Mouse (Mus musculus) spleen, adult 2 months (tissue): ENCODE results near the gene Lbp. TPM values are rescaled to one million over a fixed set of nuclear protein-coding genes. Genes with fewer than 3 reads are reported as not detected.

Source experiments
- DNase-seq, 2 experiments: peaks; one replicate each; pipeline versions ENCODE4 v3.0.0 to v3.0.0-alpha.2; 2012 to 2021; ENCODE audit warnings: low spot score in 2 of 2, low read depth in 1 of 2
- H3K27ac ChIP-seq: fragments of 200-500 bp; 2 replicates; pipeline ENCODE4 v1.5.1; 2012; ENCODE audit warnings: low read length, inconsistent platforms; ENCODE audit not compliant: insufficient read depth
- H3K27me3 ChIP-seq: fragments of 200-500 bp; 2 replicates; pipeline ENCODE4 v1.6.1; 2012; ENCODE audit warnings: mild to moderate bottlenecking, moderate library complexity, low read length, inconsistent platforms; ENCODE audit not compliant: control insufficient read depth, insufficient read depth
- H3K36me3 ChIP-seq: fragments of 200-500 bp; 2 replicates; pipeline ENCODE4 v1.6.1; 2012; ENCODE audit warnings: mild to moderate bottlenecking, low read length, inconsistent platforms; ENCODE audit not compliant: control insufficient read depth, insufficient read depth
- H3K4me1 ChIP-seq: fragments of 200-500 bp; 2 replicates; pipeline ENCODE4 v1.6.1; 2011; ENCODE audit warnings: inconsistent platforms; ENCODE audit not compliant: control insufficient read depth, insufficient read depth, insufficient read length
- H3K4me3 ChIP-seq: fragments of 200-500 bp; 2 replicates; pipeline ENCODE4 v1.5.1; 2011; ENCODE audit warnings: mild to moderate bottlenecking, inconsistent platforms; ENCODE audit not compliant: insufficient read depth, insufficient read length; ENCODE audit errors: extremely low read depth
- CTCF ChIP-seq: fragments of 200-500 bp; IDR thresholded peaks from 2 replicates; pipeline ENCODE4 v1.5.1; 2011; ENCODE audit warnings: mild to moderate bottlenecking, inconsistent platforms; ENCODE audit not compliant: insufficient read depth, insufficient read length, insufficient replicate concordance; ENCODE audit errors: extremely low read depth
- POLR2A ChIP-seq: fragments of 200-500 bp; IDR thresholded peaks from 2 replicates; pipeline ENCODE4 v1.6.1; 2011; ENCODE audit warnings: low read depth, low read length, inconsistent platforms
- WGBS: fragments of 180-500 bp; shearing (Covaris S2); methylation state at CpG from one replicate; pipeline ENCODE4 v1.1.7; 2018; 5-methylcytosine and 5-hydroxymethylcytosine counted together
- polyA plus RNA-seq: library from polyadenylated mRNA; depleted of rRNA; stranded (reverse); fragments of >200 nt; gene quantifications from 2 replicates; pipeline ENCODE4 v1.2.3, GENCODE M21; 2012

Gene Lbp
- polyA plus RNA-seq, 1 experiment: 3.3 TPM

GRCm38 (mm10) chr2:158368313-158368712, 62.0 kb downstream of the Lbp start:
- Histone ChIP-seq H3K27ac (no peak overlapping the region), H3K4me3 (no peak overlapping the region), H3K36me3 (no peaks in the 10 kb centered on the region), H3K27me3 (no peaks in the 10 kb centered on the region), H3K4me1 (no peaks in the 10 kb centered on the region)
- WGBS: 89% methylated on average over 8 of the region's 8 CpGs
- DNase-seq: no peak
- TF ChIP-seq CTCF (no peak), POLR2A (no peak)

- Histone ChIP-seq H3K27ac (no peak overlapping the region), H3K36me3 (no peaks in the 10 kb centered on the region), H3K4me1 (no peaks in the 10 kb centered on the region), H3K4me3 (no peak overlapping the region), H3K27me3 (no peaks in the 10 kb centered on the region)
- WGBS: 90% methylated on average over 3 of the region's 3 CpGs
- TF ChIP-seq CTCF (no peak), POLR2A (no peak)
- DNase-seq: no peak
Observed at GRCm38 (mm10) chr2:158369474-158370172, 63.3 kb downstream of the Lbp start.

- no peaks in the 10 kb centered on the region for H3K27me3 ChIP-seq
- no peak for DNase-seq
- no peak for TF ChIP-seq POLR2A
- TF ChIP-seq CTCF: no peak
- H3K27ac ChIP-seq: no peak overlapping the region
- H3K4me1 ChIP-seq: no peaks in the 10 kb centered on the region
- WGBS: 77% methylated on average over 5 of the region's 5 CpGs
- no peak overlapping the region for H3K4me3 ChIP-seq
- H3K36me3 ChIP-seq: no peaks in the 10 kb centered on the region
Observed at GRCm38 (mm10) chr2:158370173-158370550, 63.9 kb downstream of the Lbp start.

- H3K4me3 ChIP-seq: no peak overlapping the region
- DNase-seq: no peak
- no peaks in the 10 kb centered on the region for H3K27me3 ChIP-seq
- H3K27ac ChIP-seq: no peak overlapping the region
- 74% methylated on average over 5 of the region's 5 CpGs for WGBS
- no peaks in the 10 kb centered on the region for H3K36me3 ChIP-seq
- H3K4me1 ChIP-seq: no peaks in the 10 kb centered on the region
- no peak for TF ChIP-seq CTCF
- no peak for TF ChIP-seq POLR2A
Observed at GRCm38 (mm10) chr2:158373061-158373460, 66.8 kb downstream of the Lbp start.

- Histone ChIP-seq H3K4me3 (no peak overlapping the region), H3K36me3 (no peaks in the 10 kb centered on the region), H3K27ac (no peak overlapping the region), H3K4me1 (no peaks in the 10 kb centered on the region), H3K27me3 (no peaks in the 10 kb centered on the region)
- 80% methylated on average over 7 of the region's 7 CpGs for WGBS
- no peak for DNase-seq
- TF ChIP-seq CTCF (no peak), POLR2A (no peak)
Observed at GRCm38 (mm10) chr2:158373516-158373915, 67.2 kb downstream of the Lbp start.

GRCm38 (mm10) chr2:158375443-158376122, 69.3 kb downstream of the Lbp start, which contains the start of gene Snhg11:
Gene Snhg11 (plus strand): TSS chr2:158375638.
- Histone ChIP-seq H3K27me3 (no peaks in the 10 kb centered on the region), H3K4me1 (no peaks in the 10 kb centered on the region), H3K4me3 (no peak within 1 kb of the TSS), H3K27ac (no peak within 1 kb of the TSS), H3K36me3 (no peaks in the 10 kb centered on the region)
- no peak for TF ChIP-seq POLR2A
- no peak for TF ChIP-seq CTCF
- DNase-seq: no peak
- WGBS: 12% methylated on average over 36 of the region's 36 CpGs

GRCm38 (mm10) chr2:158376123-158376687, 69.9 kb downstream of the Lbp start:
- no peak overlapping the region for H3K4me3 ChIP-seq
- TF ChIP-seq CTCF (no peak), POLR2A (no peak)
- 45% methylated on average over 12 of the region's 12 CpGs for WGBS
- no peak overlapping the region for H3K27ac ChIP-seq
- DNase-seq: no peak
- H3K27me3 ChIP-seq: no peaks in the 10 kb centered on the region
- H3K36me3 ChIP-seq: no peaks in the 10 kb centered on the region
- no peaks in the 10 kb centered on the region for H3K4me1 ChIP-seq
